Mouse (Mus musculus) MEL (cell line): Measurements from ENCODE around the gene Sema3b.

Experiments used
- CHD1 ChIP-seq: IDR thresholded peaks from 2 replicates; pipeline ENCODE4 v1.6.1; 2012; ENCODE audit warnings: low read depth, mild to moderate bottlenecking, inconsistent platforms, low read length, improper control_type of control experiment
- CTCF ChIP-seq, 3 experiments: IDR thresholded peaks in 2 of 3; conservative IDR thresholded peaks in 1 of 3; 2 replicates each; pipeline ENCODE4 v1.5.1; 2011 to 2012; ENCODE audit warnings: low read length in 3 of 3, low read depth in 2 of 3, mild to moderate bottlenecking in 2 of 3, improper control_type of control experiment in 1 of 3, inconsistent platforms in 1 of 3, mixed read lengths in 1 of 3, moderate library complexity in 1 of 3; ENCODE audit not compliant: control insufficient read depth in 1 of 3, insufficient read depth in 1 of 3, poor library complexity in 1 of 3, severe bottlenecking in 1 of 3
- ELF1 ChIP-seq: IDR thresholded peaks from 2 replicates; pipeline ENCODE4 v1.6.1; 2014; ENCODE audit warnings: low read depth, mild to moderate bottlenecking, inconsistent platforms, low read length, improper control_type of control experiment, moderate library complexity
- ETS1 ChIP-seq: IDR thresholded peaks from 2 replicates; pipeline ENCODE4 v1.6.1; 2012; ENCODE audit warnings: low read depth, mild to moderate bottlenecking, inconsistent platforms, low read length, improper control_type of control experiment, moderate library complexity
- GATA1 ChIP-seq: IDR thresholded peaks from 2 replicates; pipeline ENCODE4 v1.6.1; 2011; ENCODE audit warnings: low read depth, low read length, improper control_type of control experiment
- JUND ChIP-seq: IDR thresholded peaks from 2 replicates; pipeline ENCODE4 v1.6.1; 2011; ENCODE audit warnings: low read depth, mild to moderate bottlenecking, improper control_type of control experiment, low read length
- MEF2A ChIP-seq: IDR thresholded peaks from 2 replicates; pipeline ENCODE4 v1.6.1; 2014; ENCODE audit warnings: low read depth, mild to moderate bottlenecking, inconsistent platforms, low read length, improper control_type of control experiment; ENCODE audit not compliant: poor library complexity, insufficient replicate concordance, severe bottlenecking; ENCODE audit errors: extremely low read depth
- POLR2A ChIP-seq, 2 experiments: IDR thresholded peaks; 2 replicates each; pipeline ENCODE4 v1.6.1; 2011 to 2012; ENCODE audit warnings: low read length in 2 of 2, mild to moderate bottlenecking in 2 of 2, control low read depth in 1 of 2, improper control_type of control experiment in 1 of 2, low read depth in 1 of 2, moderate library complexity in 1 of 2; ENCODE audit not compliant: control insufficient read depth in 1 of 2, insufficient read depth in 1 of 2, poor library complexity in 1 of 2
- POLR2AphosphoS2 ChIP-seq: IDR thresholded peaks from 2 replicates; pipeline ENCODE4 v1.6.1; 2011; ENCODE audit warnings: low read length, improper control_type of control experiment
- RAD21 ChIP-seq: IDR thresholded peaks from 2 replicates; pipeline ENCODE4 v1.6.1; 2011; ENCODE audit warnings: mild to moderate bottlenecking, low read depth, low read length, improper control_type of control experiment
- TBP ChIP-seq: IDR thresholded peaks from 2 replicates; pipeline ENCODE4 v1.8.0; 2011; ENCODE audit warnings: low read depth, low read length, improper control_type of control experiment

DNA sequence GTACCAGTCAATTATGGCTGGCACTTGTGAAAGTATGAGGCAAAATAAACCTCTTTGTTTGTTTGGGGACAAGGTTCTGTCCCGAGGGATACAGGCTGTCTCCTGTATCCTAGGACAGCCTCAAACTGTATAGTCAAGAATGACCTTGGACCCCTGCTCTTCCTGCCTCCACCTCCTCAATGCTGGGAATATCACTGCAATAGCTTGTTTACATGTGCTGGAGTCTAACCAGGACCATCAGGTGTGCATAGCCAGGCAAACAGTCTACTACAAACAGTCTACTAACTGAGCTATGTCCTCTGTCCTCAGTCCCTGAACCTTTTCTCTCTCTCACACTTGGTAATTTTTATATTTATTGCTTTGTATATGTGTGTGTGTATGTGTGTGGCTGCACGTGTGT lies 44.4 kb upstream of the Sema3b start:
- TF ChIP-seq POLR2A (IDR thresholded peaks at IDR 0.05; ENCODE audit: control insufficient read depth in 1 of 2, insufficient read depth in 1 of 2, low read depth in 1 of 2, low read length in 2 of 2, poor library complexity in 1 of 2) (no peak), CTCF (IDR thresholded peaks at IDR 0.05 in 2 of 3, conservative IDR thresholded peaks at IDR 0.05 in 1 of 3; ENCODE audit: control insufficient read depth in 1 of 3, insufficient read depth in 1 of 3, low read depth in 2 of 3, low read length in 3 of 3, poor library complexity in 1 of 3, severe bottlenecking in 1 of 3) (no peak), GATA1 (no peak), POLR2AphosphoS2 (no peak), TBP (no peak), CHD1 (no peak), JUND (no peak), RAD21 (no peak), MEF2A (no peak), ELF1 (no peak), ETS1 (no peak)
